Mouse (Mus musculus) bone marrow, adult 2 months (tissue): ENCODE measurements at regions not wholly inside any gene's neighbourhood (a gene's known extent, or its start where the extent isn't known, plus 50 kb on each side); places are given as distances from the start of the nearest gene placed in this dataset.

ENCODE experiments used
- H3K27ac ChIP-seq: fragments of 200-500 bp; 2 replicates; pipeline ENCODE4 v1.5.1; 2012; ENCODE audit warnings: low read depth, mild to moderate bottlenecking, control low read depth, inconsistent platforms, low read length; ENCODE audit not compliant: control insufficient read depth, poor library complexity, insufficient read depth
- H3K4me1 ChIP-seq: fragments of 200-500 bp; 2 replicates; pipeline ENCODE4 v1.6.1; 2011; ENCODE audit warnings: low read length; ENCODE audit not compliant: control insufficient read depth, insufficient read depth
- H3K4me3 ChIP-seq: fragments of 200-500 bp; replicated peaks from 2 replicates; pipeline ENCODE3; 2011; ENCODE audit warnings: mild to moderate bottlenecking, low read depth, low read length, control low read depth; ENCODE audit not compliant: control insufficient read depth
- CTCF ChIP-seq: fragments of 200-500 bp; IDR thresholded peaks from 2 replicates; pipeline ENCODE4 v1.5.1; 2011; ENCODE audit warnings: low read length, control low read depth; ENCODE audit not compliant: control insufficient read depth, insufficient read depth
- POLR2A ChIP-seq: fragments of 200-500 bp; IDR thresholded peaks from 2 replicates; pipeline ENCODE4 v1.6.1; 2011; ENCODE audit warnings: low read depth, mild to moderate bottlenecking, control low read depth, low read length, borderline replicate concordance; ENCODE audit not compliant: control insufficient read depth
- WGBS: fragments of 180-500 bp; shearing (Covaris S2); methylation state at CpG from one replicate; pipeline ENCODE4 v1.1.7; 2018; 5-methylcytosine and 5-hydroxymethylcytosine counted together

GRCm38 (mm10) chr8:26383886-26384285, 264.6 kb downstream of the Gm45692 start:
- H3K27ac ChIP-seq = no peak overlapping the region
- 49% methylated on average over 3 of the region's 3 CpGs for WGBS
- no peak for TF ChIP-seq CTCF
- H3K4me1 ChIP-seq = no peaks in the 10 kb centered on the region
- no peak overlapping the region for H3K4me3 ChIP-seq

- Histone ChIP-seq H3K4me3 (no peak overlapping the region), H3K4me1 (no peaks in the 10 kb centered on the region), H3K27ac (no peak overlapping the region)
- WGBS = 19% methylated on average over 3 of the region's 3 CpGs
- TF ChIP-seq CTCF (no peak), POLR2A (no peak)
Measured at GRCm38 (mm10) chr8:26384305-26384993, 265.1 kb downstream of the Gm45692 start.

GRCm38 (mm10) chr8:26384994-26385345, 265.6 kb downstream of the Gm45692 start:
- Histone ChIP-seq H3K4me1 (no peaks in the 10 kb centered on the region), H3K4me3 (no peak overlapping the region), H3K27ac (no peak overlapping the region)
- TF ChIP-seq POLR2A (no peak), CTCF (no peak)
- 38% methylated on average over 6 of the region's 6 CpGs for WGBS

- Histone ChIP-seq H3K4me1 (no peaks in the 10 kb centered on the region), H3K27ac (no peak overlapping the region), H3K4me3 (no peak overlapping the region)
- WGBS = 71% methylated on average over 6 of the region's 6 CpGs
- no peak for TF ChIP-seq POLR2A
- no peak for TF ChIP-seq CTCF
Measured at GRCm38 (mm10) chr8:26395061-26395460, 275.7 kb downstream of the Gm45692 start.

- WGBS = 76% methylated on average over 6 of the region's 6 CpGs
- H3K27ac ChIP-seq = no peak overlapping the region
- no peak overlapping the region for H3K4me3 ChIP-seq
- no peaks in the 10 kb centered on the region for H3K4me1 ChIP-seq
- TF ChIP-seq POLR2A (no peak), CTCF (no peak)
Measured at GRCm38 (mm10) chr8:26420002-26420401, 300.7 kb downstream of the Gm45692 start.

- no peak overlapping the region for H3K27ac ChIP-seq
- no peak for TF ChIP-seq POLR2A
- TF ChIP-seq CTCF = no peak
- 88% methylated on average over 10 of the region's 10 CpGs for WGBS
- no peaks in the 10 kb centered on the region for H3K4me1 ChIP-seq
- no peak overlapping the region for H3K4me3 ChIP-seq
Measured at GRCm38 (mm10) chr8:26420536-26420935, 301.2 kb downstream of the Gm45692 start.

GRCm38 (mm10) chr8:26427311-26427710, 308.0 kb downstream of the Gm45692 start:
- H3K4me3 ChIP-seq = no peak overlapping the region
- 88% methylated on average over 7 of the region's 7 CpGs for WGBS
- H3K4me1 ChIP-seq = no peaks in the 10 kb centered on the region
- H3K27ac ChIP-seq = no peak overlapping the region
- TF ChIP-seq POLR2A = no peak

GRCm38 (mm10) chr8:26429751-26430327, 310.5 kb downstream of the Gm45692 start:
- TF ChIP-seq POLR2A (no peak), CTCF (no peak)
- 77% methylated on average over 8 of the region's 8 CpGs for WGBS

GRCm38 (mm10) chr8:26432161-26432919, 313.0 kb downstream of the Gm45692 start:
- H3K27ac ChIP-seq = no peak overlapping the region
- H3K4me1 ChIP-seq = no peaks in the 10 kb centered on the region
- H3K4me3 ChIP-seq = no peak overlapping the region
- WGBS = 86% methylated on average over 14 of the region's 14 CpGs
- no peak for TF ChIP-seq POLR2A
- no peak for TF ChIP-seq CTCF

More at GRCm38 (mm10) chr8:26429751-26430327, 310.5 kb downstream of the Gm45692 start:
- H3K4me3 ChIP-seq = no peak overlapping the region
- no peaks in the 10 kb centered on the region for H3K4me1 ChIP-seq
- no peak overlapping the region for H3K27ac ChIP-seq
